Mouse (Mus musculus) cortical plate, adult 2 months (tissue): ENCODE measurements around the gene Fam169b. TPM values are rescaled to one million over a fixed set of nuclear protein-coding genes. Genes with fewer than 3 reads are reported as not detected.
"Not testable (repeated sequence)": the region's sequence is repeated elsewhere in the genome, so short reads cannot be mapped to it uniquely, and the experiment has no call there.

ENCODE experiments used
- H3K27ac ChIP-seq: fragments of 200-500 bp; 2 replicates; pipeline ENCODE4 v1.5.1; 2012; ENCODE audit warnings: low read length, control low read depth, inconsistent platforms; ENCODE audit not compliant: insufficient read depth
- H3K4me1 ChIP-seq: fragments of 200-500 bp; 2 replicates; pipeline ENCODE4 v1.6.1; 2011; ENCODE audit warnings: low read length; ENCODE audit not compliant: control insufficient read depth, insufficient read depth
- H3K4me3 ChIP-seq: fragments of 200-500 bp; 2 replicates; pipeline ENCODE4 v1.5.1; 2011; ENCODE audit warnings: mild to moderate bottlenecking, low read length, control low read depth; ENCODE audit not compliant: insufficient read depth
- CTCF ChIP-seq: fragments of 200-500 bp; IDR thresholded peaks from 2 replicates; pipeline ENCODE4 v1.5.1; 2011; ENCODE audit warnings: mild to moderate bottlenecking, control low read depth, low read length; ENCODE audit not compliant: insufficient read depth; ENCODE audit errors: extremely low read depth
- POLR2A ChIP-seq: fragments of 200-500 bp; IDR thresholded peaks from 2 replicates; pipeline ENCODE4 v1.6.1; 2011; ENCODE audit warnings: mild to moderate bottlenecking, low read length, control low read depth; ENCODE audit not compliant: insufficient read depth; ENCODE audit errors: extremely low read depth
- polyA plus RNA-seq: library from polyadenylated mRNA; depleted of rRNA; stranded (reverse); fragments of >200 nt; gene quantifications from 2 replicates; pipeline ENCODE4 v1.2.3, GENCODE M21; 2012

Fam169b gene
- polyA plus RNA-seq, 1 experiment, result 0.27 TPM

- H3K27ac ChIP-seq, result no peak overlapping the region
- no peak for TF ChIP-seq POLR2A
These were observed 2.4 kb downstream of the Fam169b start for GRCm38 (mm10) chr7:68275838-68276731.

GRCm38 (mm10) chr7:68277054-68277896, 3.6 kb downstream of the Fam169b start:
- Histone ChIP-seq H3K4me1 (no peaks in the 10 kb centered on the region), H3K27ac (no peak overlapping the region), H3K4me3 (no peak overlapping the region)
- TF ChIP-seq CTCF (no peak), POLR2A (no peak)

More at GRCm38 (mm10) chr7:68275838-68276731, 2.4 kb downstream of the Fam169b start:
- H3K4me3 ChIP-seq, result 0 out of 2 replicates have a peak overlapping the region, but pooled peaks have one; percentile 10
- no peaks in the 10 kb centered on the region for H3K4me1 ChIP-seq

GRCm38 (mm10) chr7:68277897-68278270, 4.2 kb downstream of the Fam169b start:
- Histone ChIP-seq H3K4me1 (no peaks in the 10 kb centered on the region), H3K27ac (no peak overlapping the region), H3K4me3 (no peak overlapping the region)
- TF ChIP-seq CTCF, result no peak
- TF ChIP-seq POLR2A, result no peak

GRCm38 (mm10) chr7:68278385-68278784, 4.7 kb downstream of the Fam169b start:
- TF ChIP-seq CTCF, result no peak
- no peak for TF ChIP-seq POLR2A
- no peak overlapping the region for H3K4me3 ChIP-seq
- no peak overlapping the region for H3K27ac ChIP-seq
- H3K4me1 ChIP-seq, result no peaks in the 10 kb centered on the region

GRCm38 (mm10) chr7:68278908-68279307, 5.3 kb downstream of the Fam169b start:
- Histone ChIP-seq H3K27ac (no peak overlapping the region), H3K4me1 (no peaks in the 10 kb centered on the region), H3K4me3 (no peak overlapping the region)
- TF ChIP-seq POLR2A (no peak), CTCF (no peak)

- no peak overlapping the region for H3K4me3 ChIP-seq
- TF ChIP-seq CTCF (no peak), POLR2A (no peak)
- no peak overlapping the region for H3K27ac ChIP-seq
- no peaks in the 10 kb centered on the region for H3K4me1 ChIP-seq
These were observed 5.8 kb downstream of the Fam169b start for GRCm38 (mm10) chr7:68279481-68279880.

GRCm38 (mm10) chr7:68280352-68280869, 6.8 kb downstream of the Fam169b start:
- no peak overlapping the region for H3K27ac ChIP-seq
- no peak for TF ChIP-seq CTCF
- TF ChIP-seq POLR2A, result no peak

GRCm38 (mm10) chr7:68281341-68281740, 7.7 kb downstream of the Fam169b start:
- H3K27ac ChIP-seq, result no peak overlapping the region
- no peaks in the 10 kb centered on the region for H3K4me1 ChIP-seq
- H3K4me3 ChIP-seq, result no peak overlapping the region
- TF ChIP-seq POLR2A (no peak), CTCF (no peak)

More at GRCm38 (mm10) chr7:68280352-68280869, 6.8 kb downstream of the Fam169b start:
- Histone ChIP-seq H3K4me1 (no peaks in the 10 kb centered on the region), H3K4me3 (no peak overlapping the region)

GRCm38 (mm10) chr7:68282304-68283132, 8.9 kb downstream of the Fam169b start:
- Histone ChIP-seq H3K27ac (no peak overlapping the region), H3K4me3 (no peak overlapping the region), H3K4me1 (no peaks in the 10 kb centered on the region)
- TF ChIP-seq CTCF (no peak), POLR2A (no peak)

GRCm38 (mm10) chr7:68283133-68283520, 9.5 kb downstream of the Fam169b start:
- H3K4me1 ChIP-seq, H3K27ac ChIP-seq, H3K4me3 ChIP-seq: not testable (repeated sequence)
